Mouse (Mus musculus) lung, postnatal 10 days (tissue): ENCODE results near the gene Ms4a10.

Source experiments
- DNase-seq: peaks from one replicate; pipeline ENCODE4 v3.0.0; 2021

Ms4a10 gene

DNA sequence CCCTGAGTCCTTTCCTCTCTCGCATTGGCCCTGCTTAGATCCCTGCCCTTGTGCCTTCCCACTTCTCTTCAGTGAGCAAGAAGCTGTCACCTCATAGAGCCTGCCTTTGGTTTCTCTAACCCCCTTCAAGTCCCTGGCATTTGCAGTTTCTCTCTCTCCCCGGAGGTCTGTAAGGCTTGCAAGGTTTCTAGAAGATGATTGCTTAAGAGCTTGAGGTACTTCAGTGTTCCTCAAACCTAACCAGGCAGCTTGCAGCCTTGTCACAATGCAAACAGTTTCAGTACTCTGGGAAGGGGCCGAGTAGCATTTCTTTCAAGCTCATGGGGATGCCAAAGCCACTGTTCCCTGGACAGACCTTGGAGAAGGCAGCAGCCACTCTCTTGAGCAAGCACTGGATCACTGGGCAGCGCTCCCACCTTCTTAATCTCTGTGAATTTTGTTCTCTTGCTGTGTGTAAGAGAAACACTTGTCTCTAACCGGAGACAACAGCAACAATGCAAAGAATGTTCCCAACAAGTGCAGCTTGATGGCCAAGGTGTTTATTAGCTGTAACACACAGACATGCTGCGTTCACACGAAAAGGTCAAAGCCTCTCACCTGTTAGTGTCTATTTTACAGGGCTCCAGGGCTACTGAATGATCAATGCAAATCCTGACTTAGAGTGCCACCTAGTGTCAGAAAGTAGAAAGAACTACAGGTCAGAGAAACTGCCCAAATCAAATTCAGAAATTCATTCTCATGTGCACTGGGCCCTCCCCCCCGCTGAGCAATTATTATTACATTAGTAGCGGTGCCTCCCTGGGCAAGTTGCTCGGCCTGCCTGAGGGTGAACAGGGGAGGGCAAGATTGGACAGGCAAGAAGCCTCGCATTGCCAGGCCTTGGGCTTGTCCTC is 15.1 kb downstream of the Ms4a10 start:
- peak; percentile 78 for DNase-seq

DNA sequence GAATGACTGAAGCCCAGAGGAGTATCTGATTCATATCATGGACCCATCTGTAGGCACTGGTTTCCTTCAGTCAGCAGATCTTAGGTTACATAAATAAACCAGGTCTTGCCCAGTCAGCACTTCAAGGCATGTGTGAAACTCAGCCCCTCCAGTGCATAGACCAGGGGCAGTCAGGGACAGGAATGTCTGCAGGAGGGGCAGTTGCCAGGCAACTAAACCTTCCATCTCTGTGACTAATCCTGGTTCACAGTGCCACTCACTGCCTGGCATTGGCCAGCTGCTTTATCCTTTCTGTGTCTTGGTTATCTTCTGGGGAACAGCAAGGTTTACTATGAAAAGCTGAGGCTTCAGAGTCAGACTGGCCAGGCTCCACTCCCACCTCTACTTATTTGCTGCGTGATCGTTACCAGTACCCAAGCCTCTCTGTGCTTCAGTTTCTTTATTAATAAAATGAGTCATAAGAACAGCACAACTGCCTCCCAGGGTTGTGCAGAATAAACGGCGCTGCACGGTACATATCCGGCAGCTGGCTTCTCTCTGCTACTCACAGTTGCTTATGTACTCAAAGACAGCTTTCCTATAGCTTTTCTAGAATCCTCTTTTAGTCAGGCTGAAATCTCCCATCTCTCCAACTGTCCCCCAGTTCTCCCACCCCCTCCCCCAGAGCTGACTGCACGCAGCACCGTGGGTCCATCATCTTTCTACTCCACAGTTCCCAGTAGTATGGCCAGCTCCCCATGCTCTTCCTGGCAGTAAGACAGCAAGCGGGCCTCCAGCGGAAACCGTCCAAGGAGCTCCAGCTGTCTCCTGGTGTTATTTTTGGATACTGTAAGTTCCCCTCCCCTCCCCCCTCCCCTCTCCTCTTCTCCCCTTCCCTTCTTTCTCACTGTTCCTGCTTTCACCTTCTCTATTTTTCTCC is 22.2 kb downstream of the Ms4a10 start:
- DNase-seq, result peak; percentile 74

DNA sequence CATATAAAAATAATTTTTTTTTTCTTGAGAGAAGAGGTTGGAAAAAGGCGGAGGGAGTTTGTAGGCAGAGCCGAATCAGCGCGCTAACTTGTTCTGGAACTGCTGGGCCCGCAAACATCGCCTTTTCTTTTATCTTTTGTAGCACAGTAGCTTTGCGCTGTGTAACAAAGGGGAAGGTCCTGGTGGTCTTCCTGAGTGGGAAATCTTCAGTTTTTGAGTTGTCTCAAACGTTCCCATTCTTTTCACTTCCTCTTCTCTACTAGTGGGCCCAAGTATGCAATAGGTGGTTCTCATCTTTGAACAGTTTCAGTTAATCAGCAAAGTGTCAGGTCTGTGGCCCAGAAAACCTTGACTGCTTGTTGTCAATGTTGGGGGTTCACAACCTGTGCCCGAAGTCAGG is 24.9 kb downstream of the Ms4a10 start:
- peak; percentile 13 for DNase-seq

DNA sequence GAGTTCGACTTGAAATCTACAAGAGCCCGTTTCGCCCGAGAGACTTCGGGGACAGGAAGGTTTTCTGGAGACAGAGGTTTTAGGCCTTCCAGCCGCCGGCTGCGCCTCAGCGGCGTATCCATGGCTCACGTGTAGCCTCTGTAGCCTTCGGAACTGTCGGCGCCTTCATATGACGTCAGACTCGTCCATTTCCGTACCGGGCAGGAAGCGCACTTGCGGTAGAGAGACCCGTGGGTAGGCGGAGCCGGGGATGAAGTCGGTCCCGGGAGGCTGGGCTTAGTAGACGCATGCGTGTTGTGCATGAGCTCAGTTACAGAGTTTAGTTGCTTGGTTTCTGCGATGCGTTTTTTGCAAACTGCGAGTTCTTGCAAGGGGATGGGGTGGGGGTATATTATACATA is 25.4 kb downstream of the Ms4a10 start, which contains the start of gene Ccdc86:
Ccdc86 (minus strand) TSS at position 155 of the 400 bp plus-strand sequence.
- peak; percentile 99 for DNase-seq

DNA sequence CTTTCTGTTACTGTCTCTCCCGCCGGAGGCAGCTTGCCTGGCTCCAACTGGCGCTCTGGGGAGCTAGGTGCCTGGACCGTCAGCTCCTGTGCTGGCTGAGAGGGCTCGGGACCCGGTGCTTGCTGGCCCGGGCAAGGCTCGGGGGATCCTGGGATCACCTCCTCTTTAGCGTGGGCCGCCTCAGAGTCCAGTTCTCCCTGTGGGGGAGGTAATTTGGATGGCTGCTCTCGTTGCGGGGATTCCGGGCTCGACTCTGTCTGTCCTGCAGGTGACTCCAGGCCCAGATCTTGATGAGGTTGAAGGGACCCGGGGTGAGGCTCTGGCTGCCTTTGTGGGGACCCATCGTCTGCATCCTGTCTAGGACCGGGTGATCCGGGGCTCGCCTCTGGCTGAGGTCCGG is 26.1 kb downstream of the Ms4a10 start:
- peak; percentile 8 for DNase-seq

DNA sequence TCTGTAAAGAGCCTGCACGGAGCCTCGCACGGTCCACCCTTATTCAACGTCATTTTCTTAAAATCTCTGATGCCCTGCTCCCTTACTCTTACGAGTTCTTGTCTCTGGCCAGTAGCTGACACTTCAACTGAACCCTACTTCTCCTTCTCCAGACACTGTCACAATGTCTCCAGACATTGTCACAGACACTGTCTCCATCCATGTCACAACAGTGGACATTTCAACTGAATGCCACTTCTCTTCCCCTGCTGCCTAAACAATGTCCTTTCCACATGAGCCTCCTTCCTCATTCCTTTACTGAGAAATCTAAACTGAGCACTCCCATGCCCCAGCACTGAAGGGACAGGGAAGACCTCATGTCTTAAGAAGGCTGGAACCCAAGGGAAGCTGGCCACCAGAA is 27.3 kb downstream of the Ms4a10 start:
- DNase-seq, result no peak

DNA sequence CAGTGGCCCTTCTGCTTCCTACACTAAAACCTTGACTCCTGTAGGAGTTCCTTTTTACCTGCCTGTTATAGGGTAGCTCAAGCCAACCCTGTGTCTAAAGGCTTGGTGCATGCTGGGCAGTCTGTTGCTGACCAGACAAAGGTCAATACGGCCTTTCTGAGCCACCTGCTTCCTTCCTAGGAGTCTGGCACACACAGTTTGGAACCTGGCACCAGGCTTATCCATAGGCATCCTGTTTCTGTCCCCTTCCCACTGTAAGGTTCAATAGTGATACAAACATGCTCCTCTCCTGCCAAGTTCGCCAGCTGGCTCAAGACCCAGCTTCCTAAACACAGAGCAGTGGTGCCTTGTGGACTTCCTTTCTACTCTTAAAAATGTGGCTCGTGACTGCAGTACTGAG is 28.0 kb downstream of the Ms4a10 start:
- DNase-seq, result no peak

DNA sequence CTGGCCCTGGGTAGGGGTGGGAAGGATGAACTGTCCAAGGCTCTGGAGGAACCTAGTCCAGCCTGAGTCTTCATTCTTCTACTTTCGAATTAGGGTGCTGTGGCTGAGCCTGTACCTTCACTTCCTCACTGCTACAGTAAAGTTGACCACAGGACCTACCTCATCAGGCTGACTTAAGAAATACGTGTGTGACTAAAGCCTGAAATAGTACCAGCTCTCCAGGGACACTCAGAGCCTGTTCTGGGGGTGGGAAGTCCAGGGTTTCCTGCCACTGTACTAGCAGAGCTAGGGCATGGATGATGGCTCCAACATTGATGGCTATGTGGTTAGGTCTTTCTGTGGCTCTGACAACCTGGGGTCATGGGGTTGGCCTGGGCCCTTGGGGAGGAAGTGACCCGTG is 30.5 kb downstream of the Ms4a10 start:
- no peak for DNase-seq

DNA sequence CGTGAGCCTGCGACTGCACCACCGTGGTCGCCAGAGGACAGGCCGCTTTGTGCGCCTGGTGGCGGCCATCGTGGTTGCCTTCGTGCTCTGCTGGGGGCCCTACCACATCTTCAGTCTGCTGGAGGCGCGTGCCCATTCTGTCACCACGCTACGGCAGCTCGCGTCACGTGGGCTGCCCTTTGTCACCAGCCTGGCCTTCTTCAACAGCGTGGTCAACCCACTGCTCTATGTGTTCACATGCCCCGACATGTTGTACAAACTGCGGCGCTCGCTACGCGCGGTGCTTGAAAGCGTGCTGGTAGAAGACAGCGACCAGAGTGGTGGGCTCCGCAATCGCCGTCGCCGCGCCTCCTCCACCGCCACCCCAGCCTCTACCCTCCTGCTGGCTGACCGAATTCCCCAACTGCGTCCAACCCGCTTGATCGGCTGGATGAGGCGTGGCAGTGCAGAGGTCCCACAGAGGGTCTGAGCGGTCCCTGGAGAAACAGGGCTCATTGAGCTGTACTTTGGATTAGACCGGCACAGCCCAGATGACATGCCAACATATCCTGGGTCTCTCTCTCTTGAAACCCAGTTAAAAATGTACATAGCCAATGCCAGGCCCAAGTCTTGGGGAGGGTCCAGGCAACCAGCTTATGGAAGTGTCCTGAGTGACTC is 33.5 kb downstream of the Ms4a10 start:
- no peak for DNase-seq

DNA sequence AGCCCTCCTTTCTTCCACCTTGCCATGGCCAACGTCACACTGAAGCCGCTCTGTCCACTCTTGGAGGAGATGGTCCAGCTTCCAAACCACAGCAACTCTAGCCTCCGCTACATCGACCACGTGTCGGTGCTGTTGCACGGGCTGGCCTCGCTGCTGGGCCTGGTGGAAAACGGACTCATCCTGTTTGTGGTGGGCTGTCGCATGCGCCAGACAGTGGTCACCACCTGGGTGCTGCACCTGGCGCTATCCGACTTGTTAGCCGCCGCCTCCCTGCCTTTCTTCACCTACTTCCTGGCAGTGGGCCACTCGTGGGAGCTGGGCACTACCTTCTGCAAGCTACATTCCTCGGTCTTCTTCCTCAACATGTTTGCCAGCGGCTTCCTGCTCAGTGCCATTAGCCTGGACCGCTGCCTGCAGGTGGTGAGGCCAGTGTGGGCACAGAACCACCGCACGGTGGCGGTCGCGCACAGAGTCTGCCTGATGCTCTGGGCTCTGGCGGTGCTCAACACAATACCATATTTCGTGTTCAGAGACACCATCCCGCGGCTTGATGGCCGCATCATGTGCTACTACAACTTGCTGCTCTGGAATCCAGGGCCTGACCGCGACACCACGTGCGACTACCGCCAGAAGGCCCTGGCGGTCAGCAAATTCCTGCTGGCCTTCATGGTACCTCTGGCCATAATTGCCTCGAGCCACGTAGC is 34.2 kb downstream of the Ms4a10 start:
- DNase-seq, result peak; percentile 78

DNA sequence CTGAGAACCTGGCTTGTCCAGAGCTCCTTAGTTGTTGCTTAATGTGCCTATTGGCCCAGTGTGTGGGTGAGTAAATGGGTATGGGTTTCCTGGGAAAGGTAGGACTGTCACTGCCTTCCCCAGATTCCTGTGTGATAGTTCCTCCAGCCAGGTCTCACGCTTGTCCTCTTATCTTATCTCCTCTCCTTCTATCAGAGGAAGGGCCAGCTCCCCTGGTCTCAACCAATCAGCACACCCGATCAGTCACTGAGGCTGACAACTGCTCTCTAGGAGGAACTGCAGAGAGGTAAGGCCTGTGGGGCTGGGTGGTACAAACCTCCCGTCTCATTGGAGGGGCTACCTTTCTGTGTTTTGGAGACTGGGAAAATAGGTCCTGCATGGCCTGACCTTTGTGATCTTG is 35.7 kb downstream of the Ms4a10 start:
- no peak for DNase-seq

DNA sequence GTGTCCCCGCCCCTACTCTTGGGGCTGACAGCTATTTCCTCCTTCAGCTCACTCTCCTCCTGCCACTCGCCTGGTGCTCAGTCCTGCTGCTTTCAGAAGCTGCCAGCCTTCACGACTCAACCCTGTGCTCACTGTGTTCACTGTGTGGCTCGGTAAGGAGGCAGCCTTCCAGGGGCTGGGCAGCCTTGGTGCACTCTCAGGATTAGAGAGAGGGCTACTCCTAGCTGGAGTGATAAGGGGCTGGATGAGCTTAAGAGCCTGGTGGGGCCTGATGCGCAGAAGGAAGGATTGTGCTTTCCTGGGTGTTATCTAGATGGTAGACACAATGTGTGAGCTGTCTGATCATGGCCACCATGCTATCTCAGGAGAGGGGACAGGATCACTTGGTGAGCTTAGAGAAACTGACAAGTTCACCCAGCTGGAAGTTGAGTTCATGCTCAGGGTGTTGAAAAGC is 37.3 kb downstream of the Ms4a10 start, which contains the start of gene Ptgdr2:
Ptgdr2 (plus strand) TSS at position 51 of the 454 bp plus-strand sequence.
- DNase-seq, result peak; percentile 40

DNA sequence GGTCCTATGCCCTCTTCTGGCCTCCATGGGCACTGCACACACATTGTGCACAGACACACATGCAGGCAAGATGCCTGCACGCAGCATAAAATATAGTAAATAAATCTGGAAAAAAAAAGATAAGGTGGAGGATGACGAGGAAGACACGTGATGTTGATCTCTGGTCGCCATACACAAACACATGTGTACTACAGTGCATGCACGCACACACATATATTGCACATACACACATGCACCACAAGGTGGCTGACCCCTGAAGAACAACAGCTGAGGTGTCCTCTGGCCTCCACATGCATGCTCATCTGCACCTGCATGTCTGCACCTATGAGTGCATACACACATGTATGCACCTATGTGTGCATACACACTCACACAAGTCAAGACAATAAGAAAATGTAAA is 38.4 kb downstream of the Ms4a10 start:
- DNase-seq, result no peak

DNA sequence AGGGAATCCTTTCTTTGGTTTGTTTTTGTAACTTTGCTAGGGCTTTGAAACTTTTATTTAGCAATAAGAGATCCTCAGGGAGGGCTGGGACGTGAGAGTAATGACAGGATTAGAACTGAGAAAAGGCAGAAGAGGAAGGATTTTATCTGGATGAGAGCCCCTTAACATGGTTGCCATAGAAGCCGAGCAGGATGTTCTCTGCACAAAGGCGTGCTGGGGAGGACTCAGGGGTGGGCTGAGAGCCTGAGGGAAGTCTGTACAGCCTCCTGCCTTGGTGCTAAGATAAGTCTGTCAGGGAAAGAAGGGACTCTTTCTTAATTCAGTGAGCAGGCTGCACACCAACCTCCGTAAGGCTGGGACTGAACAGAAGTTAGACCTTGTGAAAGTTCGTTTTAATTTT is 39.4 kb downstream of the Ms4a10 start:
- no peak for DNase-seq

DNA sequence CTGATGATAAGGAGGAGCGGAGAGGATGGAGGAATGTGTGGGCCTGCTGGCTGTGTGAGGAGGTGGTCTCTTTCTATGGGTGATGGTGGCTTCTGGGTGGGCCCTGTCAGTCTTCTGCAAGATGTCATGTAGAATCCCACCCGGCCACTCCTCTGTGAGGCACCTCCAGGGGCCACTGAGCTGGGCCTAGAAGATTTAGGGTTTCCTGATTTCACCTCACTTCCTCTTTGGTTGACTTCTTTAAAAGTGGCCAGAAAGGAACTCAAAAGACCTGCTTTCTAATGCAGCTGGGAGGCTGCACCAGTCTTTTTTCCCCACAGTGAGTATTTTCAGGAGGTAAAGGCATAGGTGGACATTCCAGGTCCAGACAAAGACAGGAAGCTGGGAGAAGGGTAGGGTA is 43.8 kb downstream of the Ms4a10 start:
- DNase-seq, result no peak

DNA sequence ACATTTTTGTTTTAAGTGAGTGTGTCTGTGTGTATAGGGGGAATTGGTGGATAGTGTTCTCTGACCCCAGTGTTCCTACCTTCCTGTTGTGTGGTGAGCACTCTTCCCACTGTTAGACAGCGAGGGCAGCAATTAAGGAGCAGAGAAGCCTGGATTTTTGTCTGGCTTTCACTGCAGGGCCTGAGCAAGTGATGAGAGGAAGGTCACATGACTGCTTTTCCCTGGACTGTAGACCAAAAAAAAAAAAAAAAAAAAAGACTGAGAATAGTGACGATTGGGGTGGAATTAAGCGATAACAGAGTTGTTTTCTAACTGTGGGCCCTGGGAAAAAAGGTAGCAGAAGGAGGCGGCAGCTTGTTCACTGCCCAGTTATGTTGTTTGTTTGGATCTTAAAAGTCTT is 47.8 kb downstream of the Ms4a10 start:
- DNase-seq, result no peak

DNA sequence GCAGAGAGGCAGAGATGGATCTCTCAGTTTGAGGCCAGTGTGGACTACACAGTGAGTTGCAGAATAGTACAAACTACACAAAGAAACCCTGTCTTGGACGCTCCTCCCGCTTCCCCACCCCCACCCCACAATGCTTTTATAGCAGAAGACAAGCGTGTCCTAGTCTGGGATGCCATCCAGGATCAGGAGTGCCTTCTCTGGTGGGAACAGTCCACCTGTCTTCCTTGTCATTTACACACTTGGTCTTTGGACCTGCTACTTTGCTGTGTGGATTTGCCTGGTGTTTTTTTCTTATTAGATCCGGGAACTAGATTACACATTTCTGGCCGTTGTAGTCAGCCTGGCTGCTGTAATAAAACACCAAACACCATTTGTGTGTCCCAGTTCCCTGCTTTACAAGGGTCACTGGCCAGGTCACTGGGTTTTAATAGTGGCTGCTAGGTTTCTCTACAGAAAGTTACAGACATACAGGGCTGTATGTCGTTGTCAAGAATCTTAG is 48.3 kb downstream of the Ms4a10 start:
- DNase-seq, result no peak

DNA sequence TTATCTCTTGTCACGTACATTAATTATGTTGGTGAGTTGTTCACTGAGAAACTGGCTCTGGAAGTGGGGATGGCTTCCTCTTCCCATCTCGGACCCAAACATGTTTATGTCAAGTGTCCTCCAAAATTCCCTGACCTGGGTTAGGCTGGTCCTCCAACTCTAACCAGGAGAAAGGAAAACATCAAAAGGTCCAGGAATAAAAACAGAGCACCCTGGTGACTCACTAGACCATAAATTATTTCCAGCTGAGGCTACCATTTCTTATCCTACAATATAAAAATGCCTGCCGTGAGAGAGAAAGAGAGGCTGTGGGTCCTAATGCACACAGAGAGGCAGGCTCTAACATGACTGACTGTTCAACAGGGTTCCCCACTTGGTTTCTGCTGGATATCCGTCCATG is 50.2 kb downstream of the Ms4a10 start:
- no peak for DNase-seq

DNA sequence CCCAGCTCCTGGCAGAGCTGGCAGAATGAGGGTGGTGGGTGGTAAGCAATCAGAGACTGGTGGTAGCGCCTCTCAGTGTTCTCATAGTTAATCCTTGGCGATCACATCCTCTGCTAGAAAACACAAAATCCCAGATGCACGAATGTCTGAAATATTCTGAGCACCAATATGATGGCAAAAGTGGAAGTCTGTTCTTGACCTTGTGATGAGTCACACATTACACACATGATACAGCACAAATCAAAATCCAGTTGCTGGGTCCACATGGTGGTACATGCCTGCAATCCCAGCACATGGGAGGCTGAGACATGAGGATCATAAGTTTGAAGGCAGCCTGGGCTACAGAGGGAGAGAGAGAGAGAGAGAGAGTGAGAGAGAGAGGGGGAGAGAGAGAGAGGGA is 53.4 kb downstream of the Ms4a10 start:
- DNase-seq, result no peak

DNA sequence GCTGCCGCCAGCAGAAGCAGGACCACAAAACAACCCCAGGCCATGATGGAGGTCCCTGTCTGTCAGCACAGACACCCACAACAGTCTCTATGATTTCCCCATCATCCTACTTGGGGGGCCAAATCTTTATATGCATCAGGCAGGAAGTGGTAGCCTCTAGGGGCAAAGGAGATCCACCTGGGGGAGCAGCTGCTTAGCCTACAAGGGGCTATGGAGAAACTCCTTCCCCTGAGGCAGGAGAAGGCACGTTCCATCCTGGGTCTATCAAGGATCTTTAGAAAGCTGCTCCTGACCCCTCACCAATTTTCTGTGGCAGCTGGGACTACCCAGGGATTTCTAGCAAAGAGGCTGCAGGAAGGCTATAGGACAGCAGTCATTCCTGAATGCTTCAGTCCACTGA is 53.9 kb downstream of the Ms4a10 start, which contains the start of gene Zp1:
Zp1 (minus strand) TSS at position 101 of the 400 bp plus-strand sequence.
- DNase-seq, result no peak

DNA sequence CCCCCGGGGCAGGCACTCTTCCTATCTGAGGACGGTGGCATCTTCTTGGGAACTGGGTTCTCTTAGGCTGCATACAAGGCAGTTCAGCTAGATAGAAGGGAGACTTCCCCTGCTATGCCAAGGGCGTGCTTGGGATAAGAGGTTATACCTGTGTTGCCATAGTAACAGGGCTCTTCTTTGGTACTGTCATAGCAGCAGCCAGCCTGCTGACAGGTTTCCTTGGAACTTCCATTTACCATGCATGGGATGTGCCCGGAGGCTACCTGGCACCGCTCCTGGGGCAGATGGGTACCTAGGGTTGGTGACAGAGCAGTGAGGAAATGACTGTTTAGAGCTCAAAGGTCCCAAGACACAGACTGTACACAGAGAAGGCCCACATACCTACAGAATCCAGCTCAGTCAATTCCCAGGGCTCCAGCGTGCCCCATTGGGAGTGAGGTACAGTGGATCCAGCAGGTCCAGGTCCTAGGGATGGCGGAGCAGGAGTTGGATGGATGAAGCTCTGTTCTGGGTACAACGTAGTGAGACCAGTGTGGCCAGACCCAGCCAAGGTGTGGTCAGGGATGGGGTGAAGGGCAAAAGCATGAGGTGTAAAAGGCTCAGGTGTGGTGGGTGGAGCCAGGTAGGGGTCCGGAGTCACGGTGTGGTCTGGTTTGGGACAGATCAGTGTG is 56.0 kb downstream of the Ms4a10 start:
- no peak for DNase-seq

DNA sequence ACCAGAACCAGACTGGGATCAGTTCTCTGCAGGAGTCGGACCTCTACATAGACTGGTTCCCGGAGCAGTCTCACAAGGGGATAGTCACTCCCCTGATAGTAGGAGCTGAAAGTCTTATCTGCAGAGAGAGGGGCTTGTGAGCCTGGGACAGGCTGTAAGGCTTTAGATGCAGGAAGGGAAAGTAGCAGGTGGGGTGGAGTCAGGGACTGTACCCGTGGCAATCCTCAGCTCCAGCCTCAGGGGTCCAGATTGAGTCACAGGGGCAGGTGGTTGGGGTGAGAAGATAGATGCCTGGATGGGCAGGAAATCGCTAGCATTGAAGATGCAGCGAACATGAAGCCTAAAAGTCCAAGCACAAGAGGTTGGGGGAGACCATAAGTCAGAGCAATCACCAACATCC is 58.0 kb downstream of the Ms4a10 start:
- DNase-seq, result no peak
